In genomic region chr2:128345557-128345956, GRCm38 (mm10) we compare ENCODE assay signal across 16 mouse cellular contexts.
A peak's percentile ranks its signal among the peaks of the same experiment; 100 is the strongest.
DNase-seq lines count a peak whose midpoint lies in the region; ATAC-seq and TF ChIP-seq lines count a peak whose summit lies in the region.
"Had no signal": no experiment of that assay in that cellular context is flagged by ENCODE, and none has a peak within 500 bp of the region (broad histone marks: within the 10 kb centered on the region; RNA-seq: fewer than 3 reads in every experiment).

No protein-coding gene starts in this region.

- H3K36me3 ChIP-seq in kidney, embryonic 16.5 days (ENCODE audit: insufficient read depth, low read length) = no peaks in the 10 kb centered on the region
- H3K36me3 ChIP-seq in forebrain, postnatal 0 days (ENCODE audit: insufficient read depth) = no peaks in the 10 kb centered on the region
- H3K36me3 ChIP-seq: kidney, embryonic 15.5 days; neural tube, embryonic 12.5 days; stomach, embryonic 15.5 days had no signal

- no peak overlapping the region for H3K4me2 ChIP-seq in kidney, embryonic 16.5 days (replicated peaks; ENCODE audit: low read depth, low read length)
- no peak overlapping the region for H3K4me2 ChIP-seq in forebrain, postnatal 0 days (ENCODE audit: low read depth)
- H3K4me2 ChIP-seq: kidney, embryonic 15.5 days; neural tube, embryonic 12.5 days; stomach, embryonic 15.5 days had no signal

- ATAC-seq in activated CD4-positive, CD25-positive, alpha-beta regulatory T cell, adult 4 months = peak; percentile 40
- peak; percentile 65 for ATAC-seq in inflammation-experienced regulatory T-cells, adult 6 months
- ATAC-seq in kidney, embryonic 16.5 days (ENCODE audit: low FRiP score, low TSS enrichment) = no peak
- ATAC-seq in forebrain, postnatal 0 days = no peak
- ATAC-seq: forebrain, embryonic 14.5 days had no signal

- no peak overlapping the region for H3K4me3 ChIP-seq in layer of hippocampus, adult 2 months
- H3K4me3 ChIP-seq in kidney, embryonic 16.5 days (ENCODE audit: low read length) = no peak overlapping the region
- H3K4me3 ChIP-seq in forebrain, postnatal 0 days (ENCODE audit: low read depth, low read length) = no peak overlapping the region
- H3K4me3 ChIP-seq: kidney, embryonic 15.5 days; neural tube, embryonic 12.5 days; stomach, embryonic 15.5 days had no signal

- 0 out of 2 replicates have a peak, but pooled peaks cover 2% of the 10 kb centered on the region for H3K27me3 ChIP-seq in kidney, embryonic 16.5 days (ENCODE audit: insufficient read depth, low read length)
- H3K27me3 ChIP-seq in forebrain, postnatal 0 days (ENCODE audit: insufficient read depth, low read length) = no peaks in the 10 kb centered on the region
- H3K27me3 ChIP-seq: kidney, embryonic 15.5 days; neural tube, embryonic 12.5 days; stomach, embryonic 15.5 days had no signal

- no peak overlapping the region for H3K9ac ChIP-seq in kidney, embryonic 16.5 days (replicated peaks; ENCODE audit: low read length)
- H3K9ac ChIP-seq in forebrain, postnatal 0 days = no peak overlapping the region
- H3K9ac ChIP-seq: kidney, embryonic 15.5 days; neural tube, embryonic 12.5 days; stomach, embryonic 15.5 days had no signal

- TF ChIP-seq CTCF in layer of hippocampus, adult 2 months (conservative IDR thresholded peaks at IDR 0.05) = no peak
- no peak for TF ChIP-seq CTCF in forebrain, postnatal 0 days (IDR thresholded peaks at IDR 0.05; ENCODE audit: low read depth)

- H3K27ac ChIP-seq in layer of hippocampus, adult 2 months = no peak overlapping the region
- H3K27ac ChIP-seq in kidney, embryonic 16.5 days (ENCODE audit: low read length) = no peak overlapping the region
- no peak overlapping the region for H3K27ac ChIP-seq in forebrain, postnatal 0 days (ENCODE audit: low read depth, low read length)
- H3K27ac ChIP-seq: kidney, embryonic 15.5 days; neural tube, embryonic 12.5 days; stomach, embryonic 15.5 days had no signal

- DNase-seq in CD4-positive helper T cell, adult 2 months (ENCODE audit: low read depth, low spot score) = peak; percentile 56
- DNase-seq in thymus, postnatal 0 days (ENCODE audit: low spot score) = peak; percentile 59
- DNase-seq in layer of hippocampus, adult 2 months (ENCODE audit: low spot score in 2 of 2) = no peak
- DNase-seq in forebrain, postnatal 0 days = no peak
- DNase-seq: adrenal gland, adult 8-10 months; cerebellum, adult 11 months; cerebellum, postnatal 25 days; lung, adult 2 months; lung, postnatal 36 days had no signal

- 65% methylated on average over 11 of the region's 11 CpGs for WGBS in kidney, embryonic 16.5 days
- WGBS in forebrain, postnatal 0 days = 89% methylated on average over 11 of the region's 11 CpGs

- peaks cover 2% of the 10 kb centered on the region for H3K4me1 ChIP-seq in kidney, embryonic 16.5 days (ENCODE audit: insufficient read depth, low read length)
- H3K4me1 ChIP-seq in forebrain, postnatal 0 days (ENCODE audit: insufficient read depth) = no peaks in the 10 kb centered on the region
- H3K4me1 ChIP-seq: neural tube, embryonic 12.5 days; stomach, embryonic 15.5 days had no signal

- H3K9me3 ChIP-seq in kidney, embryonic 16.5 days (ENCODE audit: low read length) = no peaks in the 10 kb centered on the region
- no peaks in the 10 kb centered on the region for H3K9me3 ChIP-seq in forebrain, postnatal 0 days (ENCODE audit: low read length)
- H3K9me3 ChIP-seq: kidney, embryonic 15.5 days; neural tube, embryonic 12.5 days; stomach, embryonic 15.5 days had no signal

Comparison
In these comparisons a context has a peak if more than half of its experiments do, and no peak if none do; other contexts are left out.
1. DNase-seq: peak in CD4-positive helper T cell, adult 2 months (single experiment) and thymus, postnatal 0 days (single experiment); none in layer of hippocampus, adult 2 months (0 of 2) and forebrain, postnatal 0 days (single experiment).
2. ATAC-seq: peak in activated CD4-positive, CD25-positive, alpha-beta regulatory T cell, adult 4 months (single experiment) and inflammation-experienced regulatory T-cells, adult 6 months (single experiment); none in kidney, embryonic 16.5 days (single experiment) and forebrain, postnatal 0 days (single experiment).